Mouse (Mus musculus): ENCODE measurements at regions not wholly inside any gene's neighbourhood (a gene's known extent, or its start where the extent isn't known, plus 50 kb on each side); places are given as distances from the start of the nearest gene placed in this dataset.

DNA sequence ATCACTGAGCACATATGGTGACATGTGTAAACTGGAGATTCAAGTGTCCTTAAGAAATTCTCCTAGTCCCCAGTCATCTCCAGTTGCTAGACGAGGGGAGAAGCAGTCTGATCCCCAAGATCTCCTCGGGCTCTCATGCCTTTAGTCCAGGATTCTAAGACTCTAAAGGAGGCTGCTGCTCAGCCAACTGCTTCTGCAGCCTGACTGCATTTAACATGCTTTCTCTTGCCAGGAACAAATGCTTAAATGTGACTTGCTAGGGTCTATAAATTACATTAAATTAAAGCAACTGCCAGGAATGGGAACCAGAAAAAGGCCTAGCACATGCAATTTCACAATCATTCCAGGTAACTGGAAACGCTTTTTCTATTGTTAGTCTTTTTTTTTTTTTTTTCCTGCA is 599.8 kb upstream of the Gcfc2 start:
- DNase-seq (ENCODE audit: low spot score in 2 of 2): no peak

DNA sequence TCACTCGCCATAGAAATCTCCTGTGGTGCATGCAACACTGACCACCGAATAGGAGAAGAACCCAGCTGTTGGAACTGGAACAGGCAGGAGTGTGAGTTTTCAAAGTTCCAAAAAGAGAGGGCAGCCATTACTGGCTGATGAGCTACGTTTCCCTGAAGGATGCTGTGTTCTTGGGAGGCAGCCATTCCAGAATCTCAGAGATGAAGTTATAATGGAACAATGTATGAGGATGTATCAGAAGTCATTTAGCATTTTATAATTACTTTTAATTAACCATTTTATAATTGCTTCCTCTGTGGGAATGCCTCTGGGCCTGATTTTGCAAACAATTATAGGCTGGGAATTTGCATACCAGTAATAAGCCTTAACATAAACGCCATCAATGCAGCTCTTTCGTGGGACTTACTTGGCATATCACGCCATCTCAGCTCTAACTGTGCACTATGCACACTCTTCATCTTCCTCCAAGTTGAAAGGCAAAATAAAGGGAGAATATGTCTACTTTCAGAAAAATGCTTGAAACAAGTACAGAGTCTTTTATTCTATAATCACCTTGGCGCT is 559.4 kb upstream of the Gcfc2 start:
- no peak for DNase-seq (ENCODE audit: low spot score in 2 of 2)

DNA sequence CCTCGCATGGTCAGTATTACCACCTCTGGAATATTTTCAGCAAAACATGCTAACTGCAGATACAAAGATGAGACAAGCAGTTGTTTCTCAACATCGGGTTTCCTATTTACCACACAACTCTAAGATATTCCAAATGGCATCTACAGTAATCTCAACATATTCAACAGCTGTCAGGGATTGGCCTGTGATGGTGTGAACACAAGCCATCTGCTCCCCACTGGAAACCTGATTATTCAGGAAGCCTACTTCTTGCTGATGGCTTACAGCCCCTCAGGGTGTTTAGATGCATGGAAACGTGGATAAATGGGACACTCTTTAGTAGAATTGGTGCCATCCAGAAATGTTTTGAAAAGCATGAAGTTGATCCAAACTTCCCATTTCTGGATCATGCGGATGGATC is 535.0 kb upstream of the Gcfc2 start:
- no peak for DNase-seq (ENCODE audit: low spot score in 2 of 2)

DNA sequence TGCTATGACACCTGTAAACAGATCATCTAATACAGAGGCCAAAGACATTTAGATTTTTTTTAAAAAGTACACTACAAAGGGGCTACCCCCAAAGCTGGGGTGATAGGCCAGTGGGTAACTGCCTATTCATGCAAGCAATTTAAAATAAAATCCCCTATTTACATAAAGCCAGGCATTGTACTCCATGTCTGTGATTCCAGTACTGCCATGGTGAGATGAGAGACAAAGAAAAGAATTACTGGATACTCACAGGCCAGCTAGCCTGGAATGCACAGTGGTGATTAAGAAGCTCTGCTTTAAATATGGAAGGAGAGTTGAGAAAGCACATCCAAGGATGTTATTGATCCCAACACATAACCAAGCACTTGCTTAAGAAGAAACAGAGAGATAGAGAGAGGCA is 520.3 kb upstream of the Gcfc2 start:
- no peak for DNase-seq (ENCODE audit: low spot score in 2 of 2)

DNA sequence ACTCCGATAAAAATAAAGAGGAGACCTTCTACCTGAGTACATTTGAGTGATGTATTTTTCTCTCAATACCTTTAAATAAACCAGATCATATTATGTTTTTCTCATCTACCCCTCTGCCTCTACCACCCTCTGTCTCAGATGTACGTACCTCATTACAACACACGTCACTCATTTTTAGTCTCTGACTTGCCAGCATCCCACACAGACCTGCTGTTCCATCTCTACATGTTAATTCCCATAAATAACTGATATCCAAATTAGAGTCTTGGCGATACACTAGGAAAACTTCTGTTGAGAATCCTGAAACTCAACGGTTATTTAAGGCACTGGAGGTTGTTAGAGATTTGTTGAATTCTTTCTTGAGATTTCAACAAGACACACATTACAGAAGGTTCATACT is 509.9 kb upstream of the Gcfc2 start:
- no peak for DNase-seq (ENCODE audit: low spot score in 2 of 2)

DNA sequence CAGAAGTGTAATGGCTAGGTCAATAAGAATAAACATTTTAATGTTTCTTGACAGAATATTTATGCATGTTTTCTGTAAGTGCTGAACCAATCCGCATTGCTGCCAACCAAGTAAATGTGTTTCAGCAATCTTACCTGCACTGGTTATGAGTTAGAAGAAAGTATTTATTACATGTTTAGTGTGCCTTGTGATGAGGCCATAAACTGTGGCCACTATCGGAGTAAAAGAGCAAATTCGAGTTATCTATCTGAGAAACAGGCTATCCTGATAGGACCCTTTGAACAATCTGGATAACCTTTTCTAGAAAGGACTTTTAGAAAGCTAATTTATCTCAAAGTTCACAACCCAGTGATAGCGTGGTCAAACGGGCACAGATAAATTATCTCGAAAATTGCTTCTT is 488.7 kb upstream of the Gcfc2 start:
- DNase-seq (ENCODE audit: low spot score in 2 of 2): no peak

DNA sequence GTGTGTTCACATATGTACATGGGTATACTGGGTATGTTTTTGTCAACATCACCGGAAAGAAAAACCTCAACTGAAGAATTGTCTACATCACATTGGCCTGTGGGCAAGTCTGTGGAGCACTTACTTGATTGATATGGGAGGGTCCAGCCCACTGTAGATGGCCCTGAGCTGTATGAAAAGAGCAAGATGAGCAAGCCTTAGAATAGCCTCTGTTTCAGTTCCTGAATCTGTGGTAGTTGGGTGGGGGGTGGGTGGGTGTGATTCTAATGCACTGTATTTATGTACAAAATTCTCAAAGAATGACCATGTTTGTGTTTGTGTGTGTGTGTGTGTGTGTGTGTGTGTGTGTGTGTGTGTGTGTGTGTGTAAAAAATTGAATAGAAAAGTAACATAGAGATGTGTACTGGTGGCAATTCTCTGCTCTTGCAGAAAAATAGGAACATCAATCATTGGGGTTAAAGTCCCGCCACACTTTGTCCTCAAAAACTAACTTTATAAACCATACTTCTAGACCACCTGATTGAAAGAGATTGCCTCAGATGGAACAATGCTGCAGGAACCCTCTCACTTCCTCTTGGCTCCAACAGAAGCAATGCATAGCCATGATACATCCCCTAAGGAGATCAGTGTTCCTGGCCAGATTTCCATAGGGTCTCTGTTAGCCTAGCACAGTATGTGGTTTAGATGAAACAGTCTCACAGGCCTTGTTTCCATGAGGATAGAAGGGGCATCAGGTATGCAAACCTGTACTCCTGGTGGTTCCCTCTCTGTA is 484.3 kb upstream of the Gcfc2 start:
- DNase-seq (ENCODE audit: low spot score in 2 of 2): no peak

DNA sequence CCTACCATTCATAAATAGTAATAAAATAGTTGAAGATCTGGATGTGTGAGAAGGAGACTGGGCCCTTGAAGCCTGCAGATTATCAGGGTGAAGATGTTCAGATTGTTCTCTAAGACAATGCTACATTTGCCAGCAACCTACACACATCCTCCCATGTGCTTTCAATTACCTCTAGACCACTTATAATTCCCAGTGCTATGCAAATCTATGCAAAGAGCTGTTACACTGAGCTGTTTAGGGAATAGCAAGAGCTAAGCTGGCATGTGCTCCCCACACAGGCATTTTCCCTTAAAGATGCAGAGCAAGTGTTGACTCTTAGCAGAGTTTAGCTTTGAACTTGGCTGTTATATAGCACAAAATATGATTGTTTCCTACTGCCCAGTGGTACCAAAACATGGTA is 482.1 kb upstream of the Gcfc2 start:
- DNase-seq (ENCODE audit: low spot score in 2 of 2): no peak

DNA sequence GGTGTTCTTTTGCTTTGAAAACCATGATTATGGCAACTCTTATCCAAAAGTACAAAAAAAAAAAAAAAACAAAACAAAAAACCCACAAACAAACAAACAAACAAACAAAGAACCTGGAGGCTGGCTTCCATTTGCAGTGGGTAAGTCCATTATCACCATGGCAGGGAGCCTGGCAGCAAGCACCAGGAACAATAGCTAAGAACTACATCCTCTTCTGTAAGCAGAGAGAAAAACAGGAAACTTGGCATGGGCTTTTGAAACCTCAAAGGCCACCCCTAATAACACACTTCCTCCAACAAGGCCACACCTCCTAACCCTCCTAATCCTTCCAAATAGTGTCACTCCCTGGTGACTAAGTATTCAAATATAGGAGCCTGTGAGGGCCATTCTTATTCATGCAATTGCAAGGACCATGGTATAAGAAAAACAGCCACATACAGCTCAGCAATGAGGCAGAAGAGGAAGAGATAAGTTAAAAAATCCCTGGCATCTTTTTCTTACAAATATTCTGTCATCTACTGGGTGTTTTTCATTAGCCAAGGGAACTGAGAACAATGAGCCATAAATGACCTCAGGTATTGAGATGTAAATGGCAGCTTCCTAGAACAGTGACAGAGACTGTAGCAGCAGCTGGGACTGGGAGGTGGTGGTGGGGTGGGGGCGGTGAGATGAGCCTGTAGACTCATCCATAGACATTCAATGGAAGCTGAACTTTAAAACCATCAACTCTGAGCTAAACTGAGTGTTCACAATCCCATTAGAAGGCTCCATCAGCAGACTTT is 477.3 kb upstream of the Gcfc2 start:
- DNase-seq (ENCODE audit: low spot score in 2 of 2): no peak

DNA sequence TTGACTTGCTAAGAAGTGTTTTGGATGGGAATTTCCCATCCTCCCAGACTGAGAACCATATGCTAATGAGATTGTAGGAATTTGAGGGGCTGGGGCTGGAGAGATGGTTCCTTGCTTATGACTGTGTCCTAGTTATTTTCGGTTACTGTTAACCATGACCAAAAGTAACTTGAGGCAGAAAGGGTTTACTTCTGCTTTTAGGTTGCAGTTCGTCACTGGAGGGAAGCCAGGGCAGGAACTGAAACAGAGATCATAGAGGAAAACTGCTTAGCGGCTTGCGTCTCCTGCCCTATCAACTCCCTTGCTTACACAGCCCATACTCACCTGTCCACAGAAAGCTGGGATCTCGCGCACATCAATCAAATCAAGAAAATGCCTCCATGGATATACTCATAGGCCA is 475.8 kb upstream of the Gcfc2 start:
- DNase-seq (ENCODE audit: low spot score in 2 of 2): no peak

DNA sequence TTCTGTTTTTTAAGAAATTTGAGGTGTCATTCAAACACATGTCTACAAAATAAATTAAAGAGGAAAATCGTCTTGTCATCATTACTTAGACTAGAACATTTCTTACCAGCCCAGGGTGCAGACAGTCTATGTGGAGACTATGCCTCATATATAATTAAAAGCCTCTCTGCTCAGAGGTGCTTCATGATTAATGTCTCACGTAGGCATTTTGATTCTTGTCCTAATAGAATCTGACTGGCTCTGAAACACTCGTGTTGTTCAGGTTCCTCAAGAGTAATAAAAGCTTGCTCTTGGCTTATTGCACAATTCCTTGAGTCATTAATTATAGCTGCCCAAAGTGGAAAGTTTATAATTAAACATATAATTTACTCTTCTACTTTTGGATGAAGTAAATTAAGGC is 475.1 kb upstream of the Gcfc2 start:
- DNase-seq (ENCODE audit: low spot score in 2 of 2): no peak

DNA sequence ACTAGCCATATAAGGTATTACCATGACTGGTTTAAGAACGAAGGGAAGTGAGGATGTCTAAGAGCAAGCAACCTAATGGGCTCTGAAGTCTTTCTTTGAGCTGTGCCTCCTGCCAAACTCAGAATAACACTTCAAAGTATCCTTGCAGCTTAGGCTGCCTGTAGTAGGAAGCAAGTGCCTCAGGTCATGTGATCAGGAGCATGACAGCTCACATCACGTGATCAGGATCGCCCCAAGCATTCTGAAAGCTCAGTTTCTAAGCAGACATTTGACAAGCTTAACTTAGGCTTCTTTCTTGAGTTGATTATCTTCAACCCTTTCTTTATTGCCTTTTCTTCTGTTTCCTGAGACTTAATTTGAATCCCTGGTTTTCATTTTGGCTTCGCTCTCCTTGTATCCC is 462.4 kb upstream of the Gcfc2 start:
- DNase-seq (ENCODE audit: low spot score in 2 of 2): no peak

DNA sequence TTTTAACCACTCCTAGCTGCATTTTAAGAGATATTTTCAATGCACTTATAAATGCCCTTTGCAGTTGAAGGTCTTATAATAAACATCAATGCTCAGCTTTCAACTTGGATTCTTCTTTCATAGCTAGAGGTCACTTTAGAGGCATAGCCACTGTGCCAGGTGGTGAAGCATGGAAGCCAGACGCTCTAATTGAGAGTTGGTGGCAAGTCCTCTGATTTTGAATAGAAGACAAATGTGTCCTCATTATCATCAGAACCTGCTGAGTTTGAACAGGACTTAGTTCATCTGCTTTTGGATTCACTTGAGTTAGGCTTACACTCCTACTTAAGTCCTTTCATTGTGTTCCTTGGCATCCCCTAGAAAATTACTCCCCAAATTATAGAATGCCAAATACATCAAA is 459.0 kb upstream of the Gcfc2 start:
- no peak for DNase-seq (ENCODE audit: low spot score in 2 of 2)

DNA sequence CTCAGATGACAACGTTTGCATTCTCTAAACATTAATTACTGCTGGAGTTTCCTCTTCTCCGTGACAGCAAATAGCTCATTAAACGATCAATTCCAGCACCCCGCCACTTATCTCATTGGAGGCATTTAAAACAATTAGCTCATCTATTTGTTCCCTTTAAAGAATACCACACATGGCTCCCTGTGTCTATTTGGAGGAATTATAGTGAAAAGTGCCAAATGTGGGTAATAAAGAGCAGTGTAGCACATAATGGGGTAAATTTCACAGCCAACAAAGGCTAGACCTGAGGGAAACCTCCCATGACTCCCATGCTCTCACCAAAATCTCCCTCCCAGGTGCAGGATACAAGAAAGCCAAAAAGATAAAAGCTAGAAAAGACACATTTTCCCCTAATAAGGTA is 456.9 kb upstream of the Gcfc2 start:
- DNase-seq (ENCODE audit: low spot score in 2 of 2): no peak

DNA sequence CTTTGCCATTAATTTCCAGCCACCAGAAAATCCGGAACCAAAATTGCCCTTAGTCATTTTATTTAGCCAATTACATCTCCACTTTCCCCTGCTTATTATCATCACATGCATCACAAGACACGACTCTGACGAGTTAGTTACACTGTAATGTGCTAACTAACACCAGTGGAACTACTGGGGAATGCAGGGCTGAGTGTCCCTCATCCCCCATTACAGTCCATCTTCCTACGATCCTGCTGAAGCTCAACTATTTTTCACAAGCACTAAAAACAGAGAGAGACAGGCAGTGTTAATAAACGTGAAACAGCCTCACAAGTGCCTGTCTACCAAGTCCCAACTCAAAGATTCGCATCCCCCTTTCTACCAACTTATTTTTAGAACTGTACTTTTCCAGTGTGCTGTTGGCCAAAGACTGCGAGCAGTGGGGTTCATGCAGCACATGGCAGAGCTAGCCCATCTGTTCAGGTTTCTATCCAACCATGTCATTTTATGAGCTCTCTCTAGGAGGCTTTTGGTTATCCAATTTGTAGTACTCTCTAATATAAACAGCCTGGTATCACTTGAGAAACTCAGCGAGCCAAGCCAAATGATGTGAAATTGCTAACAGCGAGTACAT is 452.0 kb upstream of the Gcfc2 start:
- DNase-seq (ENCODE audit: low spot score in 2 of 2): no peak

DNA sequence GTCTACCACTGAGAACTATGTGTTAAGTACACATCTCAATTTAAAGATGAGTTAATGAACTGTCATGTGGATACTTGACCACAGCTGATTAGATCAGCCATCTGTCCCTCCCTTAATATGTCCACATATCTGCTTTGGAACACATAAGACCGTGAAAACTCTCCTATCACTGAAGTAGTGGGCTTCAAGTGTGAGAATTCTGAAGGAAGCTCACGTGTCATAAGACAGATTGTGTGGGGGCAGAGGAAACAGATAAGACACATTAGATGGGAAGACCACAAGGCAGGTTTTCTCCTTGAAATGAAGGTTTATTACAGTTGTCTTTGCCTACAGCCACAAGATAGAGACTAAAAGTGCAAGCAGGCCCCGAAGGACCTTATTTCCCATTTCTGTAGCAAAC is 451.0 kb upstream of the Gcfc2 start:
- no peak for DNase-seq (ENCODE audit: low spot score in 2 of 2)

DNA sequence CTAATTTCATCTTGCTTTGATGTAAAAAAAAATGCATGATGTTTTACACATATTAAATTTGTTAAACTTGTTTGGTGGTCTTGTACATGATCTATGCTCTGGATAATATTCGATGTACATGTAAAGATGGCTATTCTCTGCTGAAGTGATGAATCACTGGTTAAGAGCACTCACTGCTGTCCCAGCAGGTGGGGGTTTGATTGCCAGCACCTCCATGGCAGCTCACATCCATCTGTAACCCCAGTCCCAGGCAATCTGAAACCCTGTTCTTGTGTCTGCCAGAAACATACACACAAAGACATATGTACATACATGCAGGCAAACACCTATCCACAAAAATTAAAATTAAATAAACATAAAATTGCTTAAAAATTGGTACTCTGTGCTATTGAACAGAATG is 448.7 kb upstream of the Gcfc2 start:
- DNase-seq (ENCODE audit: low spot score in 2 of 2): no peak

DNA sequence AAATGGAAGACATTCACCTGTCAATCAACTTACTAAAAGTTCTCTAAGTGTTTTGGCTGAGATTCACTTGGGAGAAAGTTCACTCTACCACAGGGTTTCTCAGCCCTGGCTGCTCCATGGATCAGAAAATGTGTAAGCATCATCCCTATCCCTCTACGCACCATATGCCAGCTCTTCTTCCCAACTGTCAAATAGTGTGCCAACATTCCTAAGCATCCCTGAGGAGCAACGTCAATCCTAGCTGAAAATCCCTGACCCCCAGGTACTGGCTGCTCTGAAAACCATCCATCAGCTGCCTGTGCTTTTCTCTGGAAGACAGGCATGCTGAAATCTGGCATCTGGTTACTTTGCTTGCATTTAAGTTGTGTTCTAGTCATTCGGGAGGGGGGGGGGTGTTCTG is 436.5 kb upstream of the Gcfc2 start:
- DNase-seq (ENCODE audit: low spot score in 2 of 2): no peak

DNA sequence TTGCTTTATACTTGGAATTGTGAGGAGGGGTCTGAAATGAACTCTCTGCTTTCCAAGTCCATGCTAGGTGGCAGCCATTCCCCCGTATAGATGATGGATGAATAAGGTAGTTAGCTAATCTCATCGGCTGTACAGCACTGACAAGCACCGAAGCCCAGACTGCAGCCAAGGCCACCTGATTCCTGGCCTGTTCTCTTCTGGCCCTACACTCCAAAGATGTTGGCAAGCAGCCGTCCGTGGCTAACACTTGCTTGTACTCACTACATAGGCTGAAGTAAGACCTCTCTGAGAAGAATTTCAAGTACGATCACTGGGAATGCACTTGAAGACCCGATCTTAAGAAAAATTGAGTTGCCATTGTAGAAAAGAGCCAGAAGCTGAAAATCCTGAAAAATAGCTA is 427.2 kb upstream of the Gcfc2 start:
- DNase-seq (ENCODE audit: low spot score in 2 of 2): no peak

DNA sequence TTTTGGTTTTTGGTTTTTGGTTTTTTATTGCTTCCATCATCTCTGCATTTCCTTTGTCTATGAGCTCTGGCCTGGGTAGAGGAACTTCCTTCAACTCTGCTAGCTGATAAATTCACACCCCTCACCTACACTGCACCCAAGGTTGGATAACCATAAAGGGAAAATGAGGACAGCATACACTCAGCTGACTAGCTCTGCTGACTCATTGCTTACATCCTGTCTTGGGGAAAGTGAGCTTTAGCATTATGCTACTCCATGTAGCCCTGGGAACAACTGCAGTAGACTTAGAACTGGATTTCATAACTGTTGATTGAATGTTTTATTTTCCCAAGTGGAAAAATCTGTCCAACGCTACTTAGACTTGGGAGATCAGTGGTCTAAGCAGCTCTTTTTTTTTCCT is 406.3 kb upstream of the Gcfc2 start:
- no peak for DNase-seq (ENCODE audit: low spot score in 2 of 2)

DNA sequence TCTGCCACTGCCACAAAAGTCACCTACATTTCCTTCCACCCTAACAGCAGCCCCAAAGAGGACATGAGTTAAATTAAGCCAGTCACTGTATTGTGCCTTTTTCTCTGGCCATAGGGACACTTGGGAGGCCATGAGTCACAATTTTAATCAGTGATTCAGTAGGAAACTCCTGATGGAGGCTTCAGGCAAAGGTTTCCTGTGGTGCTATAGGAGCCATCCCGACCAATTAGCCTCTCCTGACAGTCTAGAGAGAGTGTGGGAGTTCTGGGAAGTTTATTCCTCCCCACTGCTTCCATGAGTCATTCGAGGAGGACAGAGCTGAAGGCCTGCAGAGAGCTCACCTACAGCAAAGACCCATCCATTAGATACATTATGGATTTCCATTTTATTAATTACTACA is 361.2 kb upstream of the Gcfc2 start:
- DNase-seq (ENCODE audit: low spot score in 2 of 2): no peak

DNA sequence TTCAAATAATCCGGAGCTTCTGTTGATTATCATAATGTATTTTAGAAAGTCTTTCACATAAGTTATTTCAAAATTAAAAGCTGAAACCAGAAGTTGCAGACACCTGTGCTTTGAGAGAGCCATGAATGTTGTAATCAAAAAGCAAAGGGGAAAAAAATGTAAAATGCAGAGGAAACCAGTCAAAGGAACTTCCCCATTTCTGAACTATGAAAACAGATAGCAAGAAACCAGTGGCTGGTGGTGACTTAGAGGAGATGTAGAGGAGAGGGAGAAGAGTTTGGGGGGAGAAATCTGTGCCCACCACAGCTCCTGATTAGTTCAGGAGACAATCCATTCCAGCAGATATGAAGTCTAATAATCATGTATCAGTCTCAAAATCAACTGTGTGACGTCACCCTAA is 360.3 kb upstream of the Gcfc2 start:
- no peak for DNase-seq (ENCODE audit: low spot score in 2 of 2)

All from gastrocnemius, postnatal 4 days (tissue).